Mouse (Mus musculus) brown adipose tissue, adult 24 weeks (tissue): ENCODE results near the gene Slc35a1. TPM values are rescaled to one million over a fixed set of nuclear protein-coding genes. Genes with fewer than 3 reads are reported as not detected.

Source experiments
- H3K27ac ChIP-seq: fragments of 200-500 bp; replicated peaks from 2 replicates; pipeline ENCODE4 v1.5.1; 2012; ENCODE audit warnings: low read depth, mild to moderate bottlenecking, low read length
- H3K4me1 ChIP-seq: fragments of 200-500 bp; 2 replicates; pipeline ENCODE4 v1.6.1; 2012; ENCODE audit warnings: low read length, mixed read lengths; ENCODE audit not compliant: control insufficient read depth, insufficient read depth, insufficient read length
- H3K4me3 ChIP-seq: fragments of 200-500 bp; 2 replicates; pipeline ENCODE4 v1.5.1; 2012; ENCODE audit warnings: low read depth, mild to moderate bottlenecking, low read length, moderate library complexity; ENCODE audit not compliant: insufficient read depth
- polyA plus RNA-seq: library from polyadenylated mRNA; stranded (reverse); fragments of >200 nt; gene quantifications from 2 replicates; pipeline ENCODE4 v1.2.4, GENCODE M21; 2012; ENCODE audit not compliant: missing spikeins, insufficient read depth, insufficient read length

Gene Slc35a1
- polyA plus RNA-seq, 1 experiment: 16.0 TPM

GRCm38 (mm10) chr4:34688021-34688420, 783 bp upstream of the Slc35a1 start:
- H3K27ac ChIP-seq: no peak overlapping the region
- no peak overlapping the region for H3K4me3 ChIP-seq
- H3K4me1 ChIP-seq: no peaks in the 10 kb centered on the region; the same call in 1 of the 2 replicates

DNA sequence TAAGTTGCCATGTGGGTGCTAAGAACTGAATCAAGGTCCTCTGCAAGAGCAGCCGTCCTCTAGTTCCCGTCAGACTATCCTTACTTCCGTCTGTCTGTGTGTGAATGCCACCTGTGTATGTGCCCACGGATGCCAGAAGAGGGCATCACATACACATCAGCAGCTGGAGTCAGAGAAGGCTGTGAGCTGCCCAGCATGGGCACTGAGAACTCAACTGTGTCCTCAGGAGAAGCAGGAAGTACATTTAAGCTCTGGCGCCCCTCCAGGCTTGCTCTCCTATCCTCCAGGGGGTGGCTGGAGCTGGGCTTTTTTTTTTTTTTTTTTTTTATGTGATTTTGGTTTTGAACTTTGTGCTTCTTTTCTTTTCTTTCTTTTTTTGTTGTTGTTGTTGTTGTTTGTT, 6.7 kb downstream of the Slc35a1 start:
- H3K27ac ChIP-seq: no peak overlapping the region
- no peaks in the 10 kb centered on the region for H3K4me1 ChIP-seq
- H3K4me3 ChIP-seq: no peak overlapping the region

DNA sequence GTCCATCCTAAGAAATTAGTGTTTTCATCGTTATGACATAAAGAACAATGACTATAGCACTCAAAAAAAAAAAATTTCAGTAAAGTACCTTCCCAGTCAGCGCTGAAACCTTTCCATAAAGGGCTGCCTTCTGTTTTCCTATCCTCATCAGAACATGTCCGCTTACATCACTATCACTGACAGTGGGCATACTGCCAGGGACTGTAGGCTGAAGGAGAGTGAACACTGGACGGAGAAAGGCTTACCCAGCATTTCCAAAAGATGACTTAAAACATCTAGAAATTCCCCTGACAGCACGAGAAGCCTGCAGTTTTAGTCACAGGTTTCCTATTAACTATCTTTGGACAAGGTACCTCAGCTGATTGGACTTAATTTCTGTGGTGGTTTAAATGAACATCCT, 13.5 kb downstream of the Slc35a1 start:
- H3K4me3 ChIP-seq: no peak overlapping the region
- H3K27ac ChIP-seq: no peak overlapping the region
- no peaks in the 10 kb centered on the region; the same call in 1 of the 2 replicates for H3K4me1 ChIP-seq

DNA sequence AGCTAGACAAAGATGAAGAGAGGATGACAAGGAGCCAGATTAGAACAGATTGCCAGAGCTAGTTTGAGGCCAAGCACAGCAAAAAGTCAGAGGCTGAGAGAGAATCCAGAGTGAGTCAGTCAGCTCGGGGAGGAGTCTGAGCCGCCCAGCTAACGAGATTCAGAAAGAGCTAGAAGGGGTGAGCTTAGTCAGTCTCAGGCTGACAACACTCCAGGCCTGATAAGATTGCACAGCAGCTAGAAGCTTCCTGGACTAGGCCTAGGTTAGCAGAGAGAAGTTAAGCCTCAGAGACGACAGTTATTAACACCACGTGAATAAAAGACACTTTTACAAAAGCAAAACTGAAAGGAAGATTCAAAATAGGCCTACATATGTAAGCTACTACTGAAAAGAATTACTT, 19.3 kb downstream of the Slc35a1 start:
- Histone ChIP-seq H3K27ac (no peak overlapping the region), H3K4me1 (no peaks in the 10 kb centered on the region; the same call in 1 of the 2 replicates), H3K4me3 (no peak overlapping the region)

DNA sequence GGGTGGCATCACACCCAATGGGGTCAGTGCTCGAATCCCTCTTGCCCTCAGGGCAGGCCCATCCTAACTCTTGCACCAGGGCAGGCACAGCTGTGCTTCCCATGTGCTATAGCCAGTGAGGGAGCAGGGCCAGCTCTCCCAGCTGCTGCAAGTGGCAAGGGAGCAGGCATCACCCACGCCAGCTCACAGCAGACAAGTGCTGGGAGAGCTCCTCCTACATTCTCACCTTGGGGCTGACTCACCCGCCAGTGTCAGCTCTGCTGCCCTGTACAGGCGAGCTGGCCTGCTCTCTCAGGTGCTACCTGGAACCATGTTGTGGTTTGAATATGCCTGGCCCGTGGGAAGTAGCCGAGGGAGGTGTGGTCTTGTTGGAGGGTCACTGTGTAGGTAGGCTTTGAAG, 25.3 kb downstream of the Slc35a1 start:
- Histone ChIP-seq H3K27ac (no peak overlapping the region), H3K4me1 (no peaks in the 10 kb centered on the region), H3K4me3 (no peak overlapping the region)

DNA sequence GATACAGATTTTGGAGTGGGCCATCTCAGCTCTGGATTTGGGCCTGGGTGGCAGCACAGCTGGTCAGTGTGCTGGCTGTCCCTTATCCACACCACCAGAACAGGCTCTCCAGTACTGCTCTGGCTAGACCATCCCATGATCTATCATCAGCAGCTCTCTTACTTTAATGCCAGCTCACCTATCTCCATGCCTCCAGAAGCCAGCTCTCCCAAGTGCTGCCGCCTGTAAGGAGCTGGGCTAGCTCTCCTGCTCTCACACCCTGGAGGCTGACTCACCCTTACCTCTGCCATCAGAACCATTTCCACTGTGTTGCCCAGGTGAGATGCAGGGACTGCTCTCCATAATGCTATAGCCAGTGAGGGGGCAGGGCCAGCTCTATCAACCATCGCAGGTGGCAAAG, 25.7 kb downstream of the Slc35a1 start:
- Histone ChIP-seq H3K27ac (no peak overlapping the region), H3K4me3 (no peak overlapping the region), H3K4me1 (no peaks in the 10 kb centered on the region)

- Histone ChIP-seq H3K4me1 (no peaks in the 10 kb centered on the region), H3K4me3 (no peak overlapping the region), H3K27ac (no peak overlapping the region)
Observed at GRCm38 (mm10) chr4:34659012-34659411, 28.2 kb downstream of the Slc35a1 start.

DNA sequence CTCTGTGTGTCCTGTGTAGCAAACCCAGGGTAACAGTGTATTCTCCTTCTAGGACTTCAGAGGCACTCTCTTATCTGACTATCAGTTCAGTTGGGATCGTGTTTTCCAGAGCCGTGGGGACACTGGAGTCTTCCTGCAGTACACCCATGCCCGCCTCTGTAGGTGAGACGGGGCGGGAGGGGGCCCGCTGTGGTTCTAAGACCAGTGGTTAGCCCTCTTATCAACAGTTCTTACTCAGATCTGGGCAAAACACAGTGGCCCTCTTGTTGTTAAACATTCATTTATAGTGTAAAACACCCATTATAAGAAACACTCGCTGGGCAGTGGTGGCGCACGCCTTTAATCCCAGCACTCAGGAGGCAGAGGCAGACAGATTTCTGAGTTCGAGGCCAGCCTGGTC, 31.1 kb downstream of the Slc35a1 start:
- H3K4me3 ChIP-seq: no peak overlapping the region
- H3K27ac ChIP-seq: no peak overlapping the region
- no peaks in the 10 kb centered on the region for H3K4me1 ChIP-seq

GRCm38 (mm10) chr4:34653179-34653578, 34.1 kb downstream of the Slc35a1 start:
- H3K4me3 ChIP-seq: no peak overlapping the region
- no peaks in the 10 kb centered on the region for H3K4me1 ChIP-seq
- no peak overlapping the region for H3K27ac ChIP-seq

DNA sequence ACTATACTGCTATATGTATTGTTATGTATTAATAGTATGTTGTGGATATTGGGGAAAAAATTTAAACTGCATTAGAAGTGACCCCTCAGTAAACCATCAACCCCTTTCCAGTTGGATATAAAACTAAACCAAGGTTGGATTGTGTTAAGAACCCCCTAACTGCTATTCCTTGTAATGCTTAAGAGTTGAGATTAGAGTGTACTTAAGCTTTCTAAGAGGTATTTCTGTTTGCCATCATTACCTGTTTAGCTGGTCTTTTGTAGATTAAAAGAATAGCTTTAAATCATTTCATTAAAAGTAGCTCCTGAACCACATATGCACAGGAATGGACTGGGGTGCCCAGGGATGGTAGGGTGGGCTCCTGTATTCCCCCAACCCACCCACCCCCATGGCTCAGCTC, 42.5 kb downstream of the Slc35a1 start:
- Histone ChIP-seq H3K27ac (no peak overlapping the region), H3K4me3 (no peak overlapping the region), H3K4me1 (no peaks in the 10 kb centered on the region)

- Histone ChIP-seq H3K4me3 (no peak overlapping the region), H3K4me1 (no peaks in the 10 kb centered on the region), H3K27ac (no peak overlapping the region)
Observed at GRCm38 (mm10) chr4:34640731-34641130, 46.5 kb downstream of the Slc35a1 start.

GRCm38 (mm10) chr4:34639745-34640364, 47.4 kb downstream of the Slc35a1 start:
- H3K4me3 ChIP-seq: no peak overlapping the region
- H3K27ac ChIP-seq: no peak overlapping the region
- H3K4me1 ChIP-seq: no peaks in the 10 kb centered on the region

DNA sequence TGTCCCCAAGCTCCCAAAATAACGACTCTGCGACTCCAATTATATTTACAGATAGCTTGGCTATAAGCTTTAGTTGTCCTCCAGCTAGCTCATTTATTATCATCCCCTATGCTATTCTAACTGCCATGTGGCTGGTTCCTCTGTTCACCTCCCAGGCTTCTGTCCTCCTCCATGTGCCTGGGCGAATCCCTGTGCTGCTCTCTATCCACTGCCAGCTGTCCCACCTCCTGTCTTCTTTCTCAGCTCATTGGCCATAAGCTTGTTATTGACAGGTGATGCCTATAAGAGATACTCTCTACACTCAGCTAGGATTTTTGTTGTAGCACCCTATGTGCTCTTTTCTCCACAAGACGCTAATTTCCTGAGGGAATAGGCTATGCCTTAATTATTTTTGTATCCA, 49.4 kb downstream of the Slc35a1 start:
- Histone ChIP-seq H3K4me3 (no peak overlapping the region), H3K4me1 (no peaks in the 10 kb centered on the region), H3K27ac (no peak overlapping the region)

DNA sequence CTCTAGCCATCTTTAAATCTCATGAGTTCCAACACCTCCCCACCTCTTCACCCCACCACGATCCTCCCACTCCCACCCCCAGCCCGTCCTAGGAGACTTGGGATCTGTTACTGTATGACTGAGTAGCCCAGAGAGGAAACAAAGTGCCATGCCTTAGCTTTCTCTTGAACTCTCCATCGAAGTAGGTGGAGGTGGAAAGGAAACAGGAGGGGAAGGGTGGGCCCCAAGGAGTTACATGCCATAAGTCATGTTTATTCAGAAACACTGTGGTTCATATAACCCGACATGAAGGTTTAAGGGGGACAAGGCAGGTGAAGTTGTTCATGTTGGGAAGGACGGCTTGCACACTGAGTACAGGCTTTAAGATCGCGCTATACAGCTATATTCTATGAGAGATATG, 49.9 kb downstream of the Slc35a1 start:
- no peak overlapping the region for H3K27ac ChIP-seq
- no peak overlapping the region for H3K4me3 ChIP-seq
- H3K4me1 ChIP-seq: no peaks in the 10 kb centered on the region

DNA sequence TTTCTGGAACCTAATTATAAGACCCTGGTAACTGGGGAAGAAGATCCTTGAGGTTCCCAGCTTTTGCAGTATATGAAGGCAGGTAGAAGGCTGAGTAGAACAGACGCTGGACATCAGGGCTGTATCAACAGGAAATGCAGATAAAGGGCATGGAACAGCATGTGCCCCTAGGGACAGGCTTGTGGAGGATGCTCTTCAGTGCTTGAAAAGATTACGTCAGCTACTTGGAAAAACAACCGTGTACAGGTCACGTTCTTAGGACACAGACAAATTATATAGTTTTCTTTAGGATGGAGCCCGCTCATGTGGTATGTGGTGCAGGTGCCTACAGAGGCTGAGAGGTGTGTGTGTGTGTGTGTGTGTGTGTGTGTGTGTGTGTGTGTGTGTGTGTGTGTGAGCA, 51.2 kb downstream of the Slc35a1 start:
- no peak overlapping the region for H3K4me3 ChIP-seq
- H3K27ac ChIP-seq: no peak overlapping the region
- no peaks in the 10 kb centered on the region for H3K4me1 ChIP-seq

- Histone ChIP-seq H3K27ac (no peak overlapping the region), H3K4me1 (no peaks in the 10 kb centered on the region), H3K4me3 (no peak overlapping the region)
Observed at GRCm38 (mm10) chr4:34634129-34634528, 53.1 kb downstream of the Slc35a1 start.

DNA sequence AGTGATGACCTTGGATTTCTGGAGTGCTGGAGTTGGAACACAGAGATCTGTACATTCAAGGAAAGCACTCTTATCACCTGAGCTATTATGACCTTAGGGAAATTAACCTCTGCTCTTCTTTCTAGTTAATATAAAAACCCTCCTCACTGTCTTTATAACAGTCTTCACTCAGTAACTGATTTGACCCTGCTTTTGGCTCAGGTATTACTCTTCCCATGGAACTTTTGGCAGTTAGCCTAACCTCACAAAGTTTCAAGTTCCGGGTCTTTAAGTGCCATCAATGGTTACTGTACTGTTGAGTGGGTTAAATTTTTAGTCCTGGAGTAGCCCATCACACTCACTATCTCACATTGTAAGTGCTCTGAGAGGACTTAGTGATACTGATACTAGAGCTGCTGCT, 57.3 kb downstream of the Slc35a1 start:
- H3K4me1 ChIP-seq: no peaks in the 10 kb centered on the region
- no peak overlapping the region for H3K4me3 ChIP-seq
- no peak overlapping the region for H3K27ac ChIP-seq
